Mouse (Mus musculus): Measurements from ENCODE around the gene Slc4a11.
"Not testable (repeated sequence)": the region's sequence is repeated elsewhere in the genome, so short reads cannot be mapped to it uniquely, and the experiment has no call there.

The Slc4a11 gene

DNA sequence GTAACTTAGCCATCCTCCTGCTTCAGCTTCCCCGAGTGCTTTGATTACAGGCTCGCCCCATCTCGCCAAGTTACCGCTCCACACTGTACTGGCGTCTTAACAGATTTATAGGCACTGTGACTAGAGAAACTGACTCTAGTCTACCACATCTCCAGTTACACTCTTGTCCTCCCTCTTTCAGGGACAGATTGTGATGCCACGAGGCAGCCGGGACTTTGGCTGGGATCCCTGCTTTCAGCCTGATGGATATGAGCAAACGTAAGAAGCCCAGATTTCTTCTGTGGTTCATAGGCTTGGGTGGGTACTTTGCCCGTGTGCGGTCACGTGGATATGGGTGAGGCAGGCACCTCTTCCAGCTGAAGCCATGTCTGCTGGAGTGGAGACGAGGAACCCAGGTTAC lies 18.2 kb downstream of the Slc4a11 start:
- DNase-seq (ENCODE audit: low spot score): no peak

- DNase-seq (ENCODE audit: low spot score): no peak
These were observed 20.1 kb downstream of the Slc4a11 start for GRCm38 (mm10) chr2:130677211-130677610.

DNA sequence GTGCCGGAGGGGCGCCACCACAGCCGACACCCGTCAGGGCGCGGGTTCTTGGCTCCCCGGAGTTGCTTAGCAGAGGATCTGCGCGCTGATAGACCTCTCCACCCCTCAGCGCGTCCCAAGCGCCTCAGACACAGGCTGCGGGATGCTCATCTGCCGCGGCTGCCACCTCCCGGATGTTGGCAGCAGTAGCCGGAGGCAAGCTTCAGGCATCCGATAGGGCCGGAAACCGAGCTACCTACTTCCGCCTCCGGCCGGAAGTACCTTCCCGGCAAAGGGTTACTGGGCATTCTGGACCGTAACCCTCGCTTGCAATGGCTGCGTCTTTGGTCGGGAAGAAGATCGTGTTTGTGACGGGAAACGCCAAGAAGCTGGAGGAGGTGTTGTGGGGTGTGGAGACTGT lies 29.8 kb downstream of the Slc4a11 start, which contains the start of gene Itpa:
TSS of gene Itpa (plus strand) at position 52 of the 400 bp plus-strand sequence.
- peak; percentile 87 for DNase-seq (ENCODE audit: low spot score)

DNA sequence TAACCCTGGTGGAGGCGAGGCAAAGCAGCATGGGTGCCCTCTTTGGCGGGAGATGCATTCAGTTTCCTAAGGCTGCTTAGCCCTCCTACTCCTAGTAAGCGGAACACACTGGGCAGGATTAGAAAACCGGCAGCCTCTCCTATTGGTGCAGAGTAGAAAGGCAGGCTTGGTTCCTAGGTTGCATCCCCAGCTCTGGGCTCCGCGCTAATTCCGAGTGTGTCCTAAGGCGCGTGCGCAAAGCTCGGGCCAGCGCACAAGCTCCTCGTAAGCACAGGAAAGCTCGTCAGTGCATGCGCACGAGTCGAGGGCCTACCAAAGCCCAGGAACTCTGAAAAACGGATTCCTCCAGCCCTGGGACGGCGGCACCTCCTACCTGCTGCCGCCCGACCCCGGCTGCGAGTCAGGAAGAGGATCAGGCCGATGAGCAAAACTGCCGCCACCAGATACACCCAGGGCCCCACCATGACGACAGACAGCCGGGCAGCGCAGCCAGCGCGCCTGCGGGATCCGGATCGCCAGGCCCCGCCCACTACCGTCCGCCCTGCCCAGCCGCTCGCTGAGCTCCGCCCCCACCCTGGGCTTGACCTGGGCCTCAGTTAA lies 33.1 kb downstream of the Slc4a11 start, which contains the start of gene Ddrgk1:
TSS of gene Ddrgk1 (minus strand) at position 558 of the 600 bp plus-strand sequence.
- peak; percentile 95 for DNase-seq (ENCODE audit: low spot score)

DNA sequence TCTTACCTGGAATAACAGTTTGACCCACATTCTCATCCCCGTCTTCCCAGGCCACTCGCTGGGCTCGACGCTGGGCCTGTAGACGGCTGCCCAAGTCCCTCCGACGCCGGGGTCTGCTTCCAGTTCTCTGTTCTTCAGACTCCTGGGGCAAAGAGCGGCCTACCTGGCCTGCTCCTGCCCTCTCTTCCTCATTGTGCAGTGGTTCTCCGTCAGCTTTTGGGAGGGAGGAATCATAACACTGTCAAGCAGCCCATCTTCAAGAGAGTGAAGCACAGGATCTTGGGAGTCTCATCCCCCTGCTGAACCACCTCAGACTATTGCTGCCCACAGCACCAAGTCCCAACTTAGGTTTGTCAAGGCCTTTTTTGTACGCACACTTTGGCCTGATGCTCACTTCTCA lies 34.0 kb downstream of the Slc4a11 start:
- no peak for DNase-seq (ENCODE audit: low spot score)

GRCm38 (mm10) chr2:130658530-130658929 lies 38.8 kb downstream of the Slc4a11 start:
- DNase-seq (ENCODE audit: low spot score): no peak

DNA sequence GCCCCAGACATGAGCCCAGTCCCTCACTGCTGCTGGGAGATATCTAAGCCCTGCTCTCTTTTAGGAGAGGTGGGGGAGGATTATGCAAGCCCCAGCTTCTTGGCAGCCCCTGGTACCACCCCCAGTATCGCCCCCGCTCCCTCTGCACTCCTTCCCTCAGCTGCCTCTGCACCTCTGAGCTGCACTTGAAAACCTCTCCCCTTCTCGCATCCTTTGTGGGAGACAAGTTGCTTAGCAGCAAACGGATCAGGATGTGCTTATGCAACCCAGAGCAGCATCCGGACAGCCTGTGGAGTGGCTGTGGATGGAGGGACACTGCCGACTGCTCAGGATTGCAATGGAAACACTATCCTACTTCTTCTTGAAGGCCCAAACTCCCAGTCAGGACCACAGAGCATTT lies 39.8 kb downstream of the Slc4a11 start:
- DNase-seq (ENCODE audit: low spot score): peak; percentile 82

DNA sequence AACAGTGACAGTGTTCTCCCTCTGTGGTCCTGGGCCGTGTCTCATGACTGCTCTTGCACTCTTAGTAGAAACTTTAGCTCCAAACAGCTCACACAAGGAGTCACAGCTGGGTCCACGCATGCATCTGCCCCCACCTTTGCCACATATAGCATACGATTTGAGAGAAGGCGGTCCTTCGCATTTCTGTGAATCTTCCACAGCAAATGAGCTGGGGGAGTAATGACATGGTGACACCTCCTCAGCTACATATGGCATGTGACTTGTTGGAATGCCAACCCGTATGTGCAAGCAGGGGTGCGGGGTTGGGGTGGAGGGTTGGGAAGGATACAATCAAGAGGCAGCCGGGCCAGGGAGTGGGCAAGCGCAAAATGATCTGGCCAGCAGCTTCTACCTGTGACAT lies 40.8 kb downstream of the Slc4a11 start:
- no peak for DNase-seq (ENCODE audit: low spot score)

DNA sequence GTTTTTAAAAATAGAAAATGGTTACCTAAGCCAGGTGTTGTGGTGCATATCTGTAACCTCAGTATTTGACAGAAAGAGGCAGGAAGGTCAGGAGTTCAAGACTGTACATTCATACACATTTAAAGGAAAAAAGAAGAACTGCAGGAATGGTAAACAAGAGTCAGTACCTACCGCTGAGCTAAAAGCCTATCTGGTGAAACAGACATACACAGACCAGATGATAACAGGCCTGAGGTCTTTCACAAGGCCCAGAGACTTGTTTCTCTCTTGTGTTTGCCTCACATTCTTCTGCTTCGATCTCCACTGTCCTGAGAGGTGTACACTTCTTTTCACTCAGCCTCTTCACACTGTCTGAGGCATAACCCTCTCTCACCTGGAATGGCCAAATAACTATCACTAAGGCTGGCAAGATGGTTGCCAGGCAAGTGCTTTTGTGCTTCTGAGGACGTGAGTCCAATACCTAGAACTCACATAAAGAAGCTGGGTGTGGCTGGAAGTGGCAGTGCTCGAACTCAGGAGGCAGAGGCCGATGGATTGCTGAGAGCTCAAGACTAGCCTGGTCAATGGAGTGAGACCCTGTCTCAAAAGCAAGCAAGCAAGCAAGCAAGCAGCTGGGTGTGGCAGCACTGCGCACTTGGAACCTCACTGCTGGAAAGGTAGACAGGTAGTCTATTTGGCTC lies 41.5 kb downstream of the Slc4a11 start:
- no peak for DNase-seq (ENCODE audit: low spot score)

DNA sequence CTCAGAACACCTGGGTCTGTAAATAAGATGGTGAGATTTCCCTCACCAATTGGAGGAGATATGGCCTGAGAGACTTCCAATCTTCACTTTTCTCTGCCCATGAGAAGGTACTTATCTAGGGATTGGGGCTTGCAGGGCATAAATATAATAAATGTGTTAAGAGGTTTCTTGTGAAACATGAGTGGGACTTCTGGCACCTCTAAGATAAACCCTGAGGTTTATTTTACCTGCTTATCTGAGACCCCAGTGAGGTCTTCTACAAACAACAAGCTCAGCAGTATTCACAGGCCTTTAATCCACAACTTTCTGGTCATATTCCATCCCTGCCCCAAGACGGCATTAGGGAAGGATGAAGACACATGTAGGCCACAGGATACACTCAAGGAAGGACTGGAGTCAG lies 43.6 kb downstream of the Slc4a11 start:
- DNase-seq (ENCODE audit: low spot score): no peak

DNA sequence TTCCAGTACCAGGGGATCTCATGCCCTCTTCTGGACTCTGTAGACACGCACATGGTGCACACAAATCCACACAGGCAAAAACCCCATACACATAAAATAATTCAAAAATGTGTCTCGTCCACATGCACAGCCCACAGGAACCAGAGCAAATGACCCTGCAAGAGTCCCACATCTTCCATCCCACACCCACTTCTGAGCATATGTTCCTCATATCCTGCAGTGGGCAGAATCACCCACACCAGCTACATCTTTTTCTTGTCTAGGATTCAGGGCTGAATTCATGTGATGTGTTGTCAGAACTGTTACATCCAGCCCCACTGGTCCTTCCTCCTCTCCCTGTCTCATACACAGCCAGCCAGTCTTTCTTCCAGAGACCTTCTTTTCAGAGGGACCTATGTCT lies 44.0 kb downstream of the Slc4a11 start:
- DNase-seq (ENCODE audit: low spot score): no peak

DNA sequence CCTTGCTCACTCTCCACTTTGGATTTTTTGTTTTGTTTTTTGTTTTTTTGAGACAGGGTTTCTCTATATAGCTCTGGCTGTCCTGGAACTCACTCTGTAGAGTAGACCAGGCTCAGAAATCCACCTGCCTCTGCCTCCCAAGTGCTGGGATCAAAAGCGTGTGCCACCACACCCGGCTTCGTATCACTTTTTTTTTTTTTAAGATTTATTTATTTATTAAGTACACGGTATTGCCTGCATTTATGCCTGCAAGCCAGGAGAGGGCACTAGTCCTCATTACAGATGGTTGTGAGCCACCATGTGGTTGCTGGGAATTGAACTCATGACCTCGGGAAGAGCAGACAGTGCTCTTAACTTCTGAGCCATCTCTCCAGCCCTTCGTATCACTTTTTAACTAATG lies 48.3 kb downstream of the Slc4a11 start:
- not testable (repeated sequence) for DNase-seq (ENCODE audit: low spot score)

DNA sequence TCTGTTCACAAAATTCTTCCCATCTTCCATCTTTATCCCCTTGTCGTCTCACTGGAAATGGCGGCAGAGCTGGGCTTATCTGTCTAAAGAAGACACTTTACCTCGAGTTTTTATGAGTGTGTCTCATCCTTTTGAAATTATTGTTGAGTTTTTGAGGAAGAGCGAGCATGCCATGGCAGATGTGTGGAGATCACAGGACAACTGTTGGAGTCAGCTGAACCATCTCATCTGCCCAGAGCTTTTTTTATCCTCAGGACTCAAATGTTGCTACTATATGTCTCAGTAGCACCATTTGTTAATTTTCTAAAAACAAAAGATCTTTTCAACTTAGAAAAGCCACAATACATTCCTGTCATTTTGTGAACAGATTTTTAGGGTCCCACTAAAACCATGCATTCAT lies 52.1 kb downstream of the Slc4a11 start:
- DNase-seq (ENCODE audit: low spot score): no peak

DNA sequence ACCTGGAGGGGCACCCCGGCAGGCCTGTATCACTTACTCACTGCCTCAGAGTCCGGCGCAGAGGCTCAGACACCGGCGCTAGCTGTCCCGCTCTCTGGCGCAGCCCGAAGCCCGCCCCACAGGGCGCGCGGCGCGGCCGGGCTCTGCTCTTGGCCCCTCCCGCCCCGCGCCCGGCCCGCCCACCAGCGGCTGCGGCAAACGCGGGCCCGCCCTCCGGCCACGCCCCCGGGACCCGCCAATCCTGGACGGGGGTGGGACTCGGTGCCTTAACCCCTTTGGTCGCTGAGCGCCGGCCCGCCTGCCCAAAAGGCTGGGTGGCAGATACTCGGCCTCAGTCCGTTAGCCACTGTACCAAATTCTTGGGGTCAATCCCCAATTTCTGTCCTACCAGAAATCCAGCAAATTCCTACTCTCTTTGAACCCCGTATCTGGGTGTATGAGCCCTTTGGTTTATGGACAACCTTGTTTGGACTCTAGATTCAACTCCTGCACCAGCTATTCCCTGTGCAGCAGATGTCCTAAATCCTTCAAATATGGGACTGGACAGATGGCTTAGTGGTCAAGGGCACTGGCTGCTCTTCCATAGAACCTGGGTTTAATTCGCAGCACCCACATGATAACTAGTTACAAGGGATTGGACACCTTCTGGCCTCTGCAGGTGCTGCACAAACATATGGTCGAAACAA lies 54.5 kb downstream of the Slc4a11 start, which contains the start of gene Lzts3:
TSS of gene Lzts3 (minus strand) at position 120 of the 686 bp plus-strand sequence.
- peak; percentile 91 for DNase-seq (ENCODE audit: low spot score)

- DNase-seq (ENCODE audit: low spot score): no peak
These were observed 55.1 kb downstream of the Slc4a11 start for GRCm38 (mm10) chr2:130642197-130642660.

GRCm38 (mm10) chr2:130641351-130642025 lies 55.8 kb downstream of the Slc4a11 start:
- DNase-seq (ENCODE audit: low spot score): no peak

- DNase-seq (ENCODE audit: low spot score): no peak
These were observed 58.0 kb downstream of the Slc4a11 start for GRCm38 (mm10) chr2:130639276-130639675.

DNA sequence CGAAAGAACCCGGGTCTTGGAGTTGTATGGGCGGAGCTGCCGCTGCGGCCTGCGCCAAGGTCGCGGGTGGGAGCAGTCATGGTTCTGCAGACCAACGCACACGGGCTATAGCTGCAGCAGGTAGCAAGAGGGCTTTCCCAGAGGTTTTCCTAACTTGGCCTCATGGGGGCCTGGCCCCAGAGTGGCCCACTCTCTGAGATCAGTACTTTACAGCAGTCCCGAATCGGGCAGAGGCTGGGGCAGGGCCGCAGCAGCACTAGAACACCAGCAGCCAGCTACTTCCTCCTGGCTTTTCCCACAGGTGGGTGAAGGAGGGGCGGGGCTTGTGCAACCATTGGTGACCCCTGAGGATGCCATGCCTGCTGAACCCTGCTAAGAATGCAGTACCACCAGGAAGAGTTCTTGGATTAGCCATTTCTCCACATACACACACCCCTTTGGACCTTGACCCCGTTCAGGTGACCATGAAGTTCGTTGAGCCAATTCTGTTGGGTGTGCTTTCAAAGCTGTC lies 59.2 kb downstream of the Slc4a11 start:
- no peak for DNase-seq (ENCODE audit: low spot score)

GRCm38 (mm10) chr2:130635847-130636246 lies 61.5 kb downstream of the Slc4a11 start:
- DNase-seq (ENCODE audit: low spot score): no peak

GRCm38 (mm10) chr2:130634739-130635411 lies 62.4 kb downstream of the Slc4a11 start:
- DNase-seq (ENCODE audit: low spot score): no peak

Data from layer of hippocampus, adult 11-12 months (tissue).